Mouse (Mus musculus) stomach, embryonic 16.5 days (tissue): ENCODE measurements around the gene Lrriq3. TPM values are rescaled to one million over a fixed set of nuclear protein-coding genes. Genes with fewer than 3 reads are reported as not detected.
A peak's percentile ranks its signal among the peaks of the same experiment; 100 is the strongest.

Experiments used
- ATAC-seq: fragments of 200-750 bp; cut with Nextera tagmentation; 2 replicates; pipeline ENCODE4 v1.8.0; 2017; ENCODE audit warnings: moderate number of reproducible peaks, moderate TSS enrichment; ENCODE audit not compliant: insufficient read depth, low FRiP score
- H3K27ac ChIP-seq: fragments of 300-500 bp; sonication (generic); 2 replicates; pipeline ENCODE4 v1.5.1; 2014; ENCODE audit warnings: low read length
- H3K27me3 ChIP-seq: fragments of 300-500 bp; sonication (generic); 2 replicates; pipeline ENCODE4 v1.6.1; 2014; ENCODE audit warnings: low read length, control low read depth, mixed read lengths; ENCODE audit not compliant: control insufficient read depth, insufficient read depth
- H3K36me3 ChIP-seq: fragments of 300-500 bp; sonication (generic); 2 replicates; pipeline ENCODE4 v1.6.1; 2014; ENCODE audit warnings: low read length; ENCODE audit not compliant: control insufficient read depth, insufficient read depth
- H3K4me1 ChIP-seq: fragments of 300-500 bp; sonication (generic); 2 replicates; pipeline ENCODE4 v1.6.1; 2014; ENCODE audit warnings: low read length, control low read depth, mixed read lengths; ENCODE audit not compliant: control insufficient read depth, insufficient read depth
- H3K4me2 ChIP-seq: fragments of 300-500 bp; sonication (generic); 2 replicates; pipeline ENCODE4 v1.6.1; 2014; ENCODE audit warnings: low read depth, low read length, mixed read lengths
- H3K4me3 ChIP-seq: fragments of 300-500 bp; sonication (generic); replicated peaks from 2 replicates; pipeline ENCODE4 v1.5.1; 2014; ENCODE audit warnings: mild to moderate bottlenecking, low read length
- H3K9ac ChIP-seq: fragments of 300-500 bp; sonication (generic); 2 replicates; pipeline ENCODE4 v1.6.1; 2014; ENCODE audit warnings: low read length
- H3K9me3 ChIP-seq: fragments of 300-500 bp; sonication (generic); replicated peaks from 2 replicates; pipeline ENCODE4 v1.6.1; 2016; ENCODE audit warnings: low read length, control low read depth; ENCODE audit not compliant: control insufficient read depth
- WGBS: fragments of 180-500 bp; shearing (Covaris S2); extraction: QIAGEN DNeasy Blood & Tissue Kit; methylation state at CpG from one replicate; pipeline ENCODE4 v1.1.7; 2014; 5-methylcytosine and 5-hydroxymethylcytosine counted together
- polyA plus RNA-seq: library from polyadenylated mRNA; unstranded; fragments of >200 nt; fragmentation: Nextera tagmentation; extraction: Ambion mirVana; gene quantifications from 2 replicates; pipeline ENCODE4 v1.2.1, GENCODE M21; 2015

Lrriq3 gene
- polyA plus RNA-seq, 1 experiment from 2014 or later = 1.2 TPM

- Histone ChIP-seq H3K27ac (no peak overlapping the region), H3K4me3 (peak overlapping the region; percentile 79), H3K9ac (no peak overlapping the region), H3K4me2 (peak overlapping the region; percentile 75), H3K4me1 (peaks cover 6% of the 10 kb centered on the region), H3K9me3 (no peaks in the 10 kb centered on the region), H3K36me3 (peaks cover 4% of the 10 kb centered on the region; the same call in 1 of the 2 replicates), H3K27me3 (no peaks in the 10 kb centered on the region)
- no peak for ATAC-seq
- 85% methylated on average over 6 of the region's 6 CpGs for WGBS
Measured at GRCm38 (mm10) chr3:155092081-155092480, 1.2 kb upstream of the Lrriq3 start.

GRCm38 (mm10) chr3:155099266-155099665 lies 6.0 kb downstream of the Lrriq3 start:
- H3K27me3 ChIP-seq = no peaks in the 10 kb centered on the region
- no peak overlapping the region for H3K27ac ChIP-seq
- no peak overlapping the region for H3K4me3 ChIP-seq
- no peak overlapping the region for H3K9ac ChIP-seq
- H3K4me2 ChIP-seq = no peak overlapping the region
- WGBS = 81% methylated on average over 1 of the region's 1 CpGs
- H3K9me3 ChIP-seq = no peaks in the 10 kb centered on the region
- H3K4me1 ChIP-seq = no peaks in the 10 kb centered on the region
- H3K36me3 ChIP-seq = no peaks in the 10 kb centered on the region
- no peak for ATAC-seq

GRCm38 (mm10) chr3:155105957-155106356 lies 12.7 kb downstream of the Lrriq3 start:
- Histone ChIP-seq H3K4me2 (no peak overlapping the region), H3K9ac (no peak overlapping the region), H3K9me3 (no peaks in the 10 kb centered on the region), H3K4me3 (no peak overlapping the region), H3K36me3 (no peaks in the 10 kb centered on the region), H3K4me1 (no peaks in the 10 kb centered on the region), H3K27ac (no peak overlapping the region), H3K27me3 (no peaks in the 10 kb centered on the region)
- 54% methylated on average over 1 of the region's 1 CpGs for WGBS
- peak; percentile 53; the same call in 1 of the 2 replicates for ATAC-seq

GRCm38 (mm10) chr3:155137737-155138136 lies 44.5 kb downstream of the Lrriq3 start:
- H3K4me3 ChIP-seq = no peak overlapping the region
- H3K27me3 ChIP-seq = no peaks in the 10 kb centered on the region
- no peaks in the 10 kb centered on the region for H3K4me1 ChIP-seq
- WGBS = 86% methylated on average over 5 of the region's 5 CpGs
- no peak overlapping the region for H3K4me2 ChIP-seq
- H3K9ac ChIP-seq = no peak overlapping the region
- H3K36me3 ChIP-seq = no peaks in the 10 kb centered on the region
- ATAC-seq = no peak
- H3K9me3 ChIP-seq = no peaks in the 10 kb centered on the region
- no peak overlapping the region for H3K27ac ChIP-seq

- ATAC-seq = no peak
- H3K9me3 ChIP-seq = no peaks in the 10 kb centered on the region
- no peak overlapping the region for H3K27ac ChIP-seq
- WGBS = 85% methylated on average over 11 of the region's 11 CpGs
- H3K4me2 ChIP-seq = no peak overlapping the region
- no peaks in the 10 kb centered on the region for H3K36me3 ChIP-seq
- H3K4me3 ChIP-seq = no peak overlapping the region
- H3K27me3 ChIP-seq = no peaks in the 10 kb centered on the region
- no peaks in the 10 kb centered on the region for H3K4me1 ChIP-seq
- no peak overlapping the region for H3K9ac ChIP-seq
Measured at GRCm38 (mm10) chr3:155141047-155141446, 47.8 kb downstream of the Lrriq3 start.

- Histone ChIP-seq H3K4me3 (no peak overlapping the region), H3K4me1 (no peaks in the 10 kb centered on the region), H3K36me3 (no peaks in the 10 kb centered on the region), H3K4me2 (no peak overlapping the region), H3K27ac (no peak overlapping the region), H3K27me3 (no peaks in the 10 kb centered on the region), H3K9ac (no peak overlapping the region), H3K9me3 (no peaks in the 10 kb centered on the region)
- no peak for ATAC-seq
- WGBS = 78% methylated on average over 1 of the region's 1 CpGs
Measured at GRCm38 (mm10) chr3:155144368-155144767, 51.1 kb downstream of the Lrriq3 start.

GRCm38 (mm10) chr3:155161842-155162241 lies 68.6 kb downstream of the Lrriq3 start:
- no peak overlapping the region for H3K4me3 ChIP-seq
- no peaks in the 10 kb centered on the region for H3K27me3 ChIP-seq
- no peaks in the 10 kb centered on the region for H3K36me3 ChIP-seq
- no peak overlapping the region for H3K9ac ChIP-seq
- no peak overlapping the region for H3K27ac ChIP-seq
- ATAC-seq = no peak
- no peaks in the 10 kb centered on the region for H3K9me3 ChIP-seq
- H3K4me2 ChIP-seq = no peak overlapping the region
- H3K4me1 ChIP-seq = no peaks in the 10 kb centered on the region

- H3K36me3 ChIP-seq = no peaks in the 10 kb centered on the region
- WGBS = 55% methylated on average over 3 of the region's 3 CpGs
- no peaks in the 10 kb centered on the region for H3K9me3 ChIP-seq
- H3K4me3 ChIP-seq = no peak overlapping the region
- ATAC-seq = no peak
- no peak overlapping the region for H3K9ac ChIP-seq
- no peak overlapping the region for H3K4me2 ChIP-seq
- no peaks in the 10 kb centered on the region for H3K4me1 ChIP-seq
- H3K27ac ChIP-seq = no peak overlapping the region
- no peaks in the 10 kb centered on the region for H3K27me3 ChIP-seq
Measured at GRCm38 (mm10) chr3:155180303-155180902, 87.2 kb downstream of the Lrriq3 start.

- H3K4me1 ChIP-seq = no peaks in the 10 kb centered on the region
- no peak for ATAC-seq
- no peak overlapping the region for H3K27ac ChIP-seq
- no peak overlapping the region for H3K9ac ChIP-seq
- no peaks in the 10 kb centered on the region for H3K9me3 ChIP-seq
- no peaks in the 10 kb centered on the region for H3K27me3 ChIP-seq
- H3K4me2 ChIP-seq = no peak overlapping the region
- no peak overlapping the region for H3K4me3 ChIP-seq
- 88% methylated on average over 2 of the region's 2 CpGs for WGBS
- H3K36me3 ChIP-seq = no peaks in the 10 kb centered on the region
Measured at GRCm38 (mm10) chr3:155186456-155186855, 93.2 kb downstream of the Lrriq3 start.
